Mouse (Mus musculus): ENCODE measurements at regions not wholly inside any gene's neighbourhood (a gene's known extent, or its start where the extent isn't known, plus 50 kb on each side); places are given as distances from the start of the nearest gene placed in this dataset.

- DNase-seq: no peak
Measured at GRCm38 (mm10) chr12:25252776-25253510, 156.0 kb upstream of the Id2 start.

- DNase-seq: no peak
Measured at GRCm38 (mm10) chr12:25251411-25252171, 154.7 kb upstream of the Id2 start.

GRCm38 (mm10) chr12:25250881-25251280 is 153.9 kb upstream of the Id2 start:
- DNase-seq: no peak

- DNase-seq: no peak
Measured at GRCm38 (mm10) chr12:25248681-25249366, 151.9 kb upstream of the Id2 start.

- DNase-seq: no peak
Measured at GRCm38 (mm10) chr12:25246566-25246965, 149.6 kb upstream of the Id2 start.

GRCm38 (mm10) chr12:25245661-25246060 is 148.7 kb upstream of the Id2 start:
- DNase-seq: no peak

GRCm38 (mm10) chr12:25245251-25245650 is 148.3 kb upstream of the Id2 start:
- no peak for DNase-seq

GRCm38 (mm10) chr12:25244666-25245065 is 147.7 kb upstream of the Id2 start:
- no peak for DNase-seq

GRCm38 (mm10) chr12:25243901-25244300 is 147.0 kb upstream of the Id2 start:
- no peak for DNase-seq

GRCm38 (mm10) chr12:25242369-25242768 is 145.4 kb upstream of the Id2 start:
- DNase-seq: no peak

GRCm38 (mm10) chr12:25241675-25242074 is 144.7 kb upstream of the Id2 start:
- no peak for DNase-seq

- DNase-seq: no peak
Measured at GRCm38 (mm10) chr12:25240796-25241195, 143.9 kb upstream of the Id2 start.

- DNase-seq: no peak
Measured at GRCm38 (mm10) chr12:25240142-25240541, 143.2 kb upstream of the Id2 start.

- peak; percentile 55 to 56 for DNase-seq
Measured at GRCm38 (mm10) chr12:25235071-25235470, 138.1 kb upstream of the Id2 start.

GRCm38 (mm10) chr12:25234636-25235035 is 137.7 kb upstream of the Id2 start:
- peak; percentile 45 to 54 for DNase-seq

- peak in 1 of 2 experiments; percentile 25 for DNase-seq
Measured at GRCm38 (mm10) chr12:25233027-25233535, 136.1 kb upstream of the Id2 start.

- DNase-seq: no peak
Measured at GRCm38 (mm10) chr12:25232358-25233026, 135.6 kb upstream of the Id2 start.

- DNase-seq: no peak
Measured at GRCm38 (mm10) chr12:25228708-25229107, 131.8 kb upstream of the Id2 start.

GRCm38 (mm10) chr12:25227736-25228135 is 130.8 kb upstream of the Id2 start:
- no peak for DNase-seq

GRCm38 (mm10) chr12:25224644-25225043 is 127.7 kb upstream of the Id2 start:
- no peak for DNase-seq

GRCm38 (mm10) chr12:25224201-25224600 is 127.3 kb upstream of the Id2 start:
- no peak for DNase-seq

- DNase-seq: no peak
Measured at GRCm38 (mm10) chr12:25223539-25223938, 126.6 kb upstream of the Id2 start.

Measured in heart, adult 18-20 months (tissue).